20 mouse cellular contexts compared by ENCODE assay signal in the genomic region with DNA sequence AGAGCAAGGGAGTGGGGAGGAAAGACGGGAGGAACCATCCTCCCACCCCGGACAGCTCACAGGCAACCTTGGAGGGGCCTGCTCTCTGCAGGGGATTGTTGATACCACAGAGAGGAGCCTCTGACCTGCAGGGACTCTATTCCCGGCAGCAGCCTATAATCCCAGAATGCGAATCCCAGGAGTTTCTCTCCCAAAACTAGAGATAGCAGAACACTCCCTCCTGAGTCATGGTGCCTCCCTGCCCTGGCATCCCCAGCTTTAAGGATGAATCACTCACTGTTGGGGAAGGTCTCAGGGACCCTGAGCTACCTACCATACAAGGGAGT. TPM values are rescaled to one million over a fixed set of nuclear protein-coding genes. Genes with fewer than 3 reads are reported as not detected.
A peak's percentile ranks its signal among the peaks of the same experiment; 100 is the strongest.
DNase-seq lines count a peak whose midpoint lies in the region; ATAC-seq lines count a peak whose summit lies in the region.
"Had no signal": no experiment of that assay in that cellular context is flagged by ENCODE, and none has a peak within 500 bp of the region (broad histone marks: within the 10 kb centered on the region; RNA-seq: fewer than 3 reads in every experiment).

No protein-coding gene starts in this region.

- H3K36me3 ChIP-seq in heart, embryonic 15.5 days: no peaks in the 10 kb centered on the region
- H3K36me3 ChIP-seq in neural tube, embryonic 12.5 days: no peaks in the 10 kb centered on the region
- H3K36me3 ChIP-seq in stomach, embryonic 15.5 days: no peaks in the 10 kb centered on the region

- peak; percentile 55 to 79 for DNase-seq in adrenal gland, adult (ENCODE audit: inconsistent age in 2 of 2, low spot score in 1 of 2)
- DNase-seq in adrenal gland, postnatal 25 days: no peak
- DNase-seq in heart, adult 18-20 months: no peak
- no peak for DNase-seq in neural tube, embryonic 10.5 days (ENCODE audit: extremely low spot score, low spot score)
- DNase-seq in urinary bladder, adult 2 months (ENCODE audit: low spot score): no peak
- DNase-seq: cerebellum, adult 9-10 months; kidney, adult 8-10 months; left cerebral cortex, postnatal 4 days; right cerebral cortex, postnatal 25 days; thymus, postnatal 4 days had no signal

- peaks cover 18% of the 10 kb centered on the region for H3K4me1 ChIP-seq in heart, embryonic 15.5 days (replicated peaks)
- H3K4me1 ChIP-seq in neural tube, embryonic 12.5 days: peaks cover 60% of the 10 kb centered on the region
- H3K4me1 ChIP-seq in stomach, embryonic 15.5 days: peaks cover 29% of the 10 kb centered on the region
- H3K4me1 ChIP-seq: megakaryocyte, embryonic 14.5 days had no signal

- no peak overlapping the region for H3K9ac ChIP-seq in heart, embryonic 15.5 days
- H3K9ac ChIP-seq in neural tube, embryonic 12.5 days: peak overlapping the region; percentile 26; the same call in 1 of the 2 replicates
- H3K9ac ChIP-seq in stomach, embryonic 15.5 days: no peak overlapping the region
- H3K9ac ChIP-seq: liver, embryonic 14.5 days had no signal

- no peak overlapping the region for H3K4me3 ChIP-seq in heart, embryonic 15.5 days
- no peak overlapping the region for H3K4me3 ChIP-seq in neural tube, embryonic 12.5 days
- H3K4me3 ChIP-seq in stomach, embryonic 15.5 days (replicated peaks): no peak overlapping the region
- H3K4me3 ChIP-seq: megakaryocyte, embryonic 14.5 days had no signal

- 13% methylated on average over 4 of the region's 4 CpGs for WGBS in heart, embryonic 15.5 days
- WGBS in neural tube, embryonic 12.5 days: 27% methylated on average over 4 of the region's 4 CpGs
- WGBS in stomach, embryonic 15.5 days: 10% methylated on average over 4 of the region's 4 CpGs

- no peak for ATAC-seq in heart, embryonic 15.5 days (replicated peaks; ENCODE audit: insufficient number of reproducible peaks, insufficient read depth, low FRiP score, low read depth)
- ATAC-seq in neural tube, embryonic 12.5 days (ENCODE audit: low FRiP score, low read depth): no peak
- no peak for ATAC-seq in stomach, embryonic 15.5 days (ENCODE audit: insufficient read depth, low FRiP score, low read depth)
- ATAC-seq: forebrain, embryonic 14.5 days; hindbrain, postnatal 0 days; lung, postnatal 0 days; midbrain, embryonic 16.5 days had no signal

- H3K27me3 ChIP-seq in heart, embryonic 15.5 days: peaks cover 67% of the 10 kb centered on the region
- H3K27me3 ChIP-seq in neural tube, embryonic 12.5 days (replicated peaks): peaks cover 13% of the 10 kb centered on the region
- H3K27me3 ChIP-seq in stomach, embryonic 15.5 days (replicated peaks): peaks cover 22% of the 10 kb centered on the region

- no peak overlapping the region for H3K27ac ChIP-seq in heart, embryonic 15.5 days
- H3K27ac ChIP-seq in neural tube, embryonic 12.5 days: no peak overlapping the region
- H3K27ac ChIP-seq in stomach, embryonic 15.5 days: peak overlapping the region; percentile 79
- H3K27ac ChIP-seq: hindbrain, postnatal 0 days; liver, embryonic 14.5 days had no signal

- H3K9me3 ChIP-seq in heart, embryonic 15.5 days (replicated peaks): no peaks in the 10 kb centered on the region
- no peaks in the 10 kb centered on the region for H3K9me3 ChIP-seq in neural tube, embryonic 12.5 days
- H3K9me3 ChIP-seq in stomach, embryonic 15.5 days: no peaks in the 10 kb centered on the region
- H3K9me3 ChIP-seq: megakaryocyte, embryonic 14.5 days had no signal

- H3K4me2 ChIP-seq in heart, embryonic 15.5 days: 0 out of 2 replicates have a peak overlapping the region, but pooled peaks have one; percentile 9
- 0 out of 2 replicates have a peak overlapping the region, but pooled peaks have one; percentile 36 for H3K4me2 ChIP-seq in neural tube, embryonic 12.5 days (replicated peaks)
- peak overlapping the region; percentile 29; the same call in 1 of the 2 replicates for H3K4me2 ChIP-seq in stomach, embryonic 15.5 days

RNA-seq across cellular contexts. Expression of a gene that starts 6.1 kb away (rescaled TPM):
- 84.6 and 96.5 TPM in 2 replicates for total RNA-seq in adrenal gland, postnatal 25 days (2021)
- 1.7 and 4.3 TPM in 2 replicates for polyA plus RNA-seq in heart, embryonic 15.5 days (2015; fragmentation: Nextera tagmentation; extraction: Ambion mirVana)
- under 1 TPM; 0.28 to 0.32 TPM for total RNA-seq in heart, adult 18-20 months (2021)
- polyA plus RNA-seq in neural tube, embryonic 12.5 days (2016; fragmentation: Nextera tagmentation; extraction: Ambion mirVana): 16.1 and 17.4 TPM in 2 replicates
- polyA plus RNA-seq in stomach, embryonic 15.5 days (2015; fragmentation: Nextera tagmentation; extraction: Ambion mirVana): 13.6 and 20.4 TPM in 2 replicates
- polyA plus RNA-seq in urinary bladder, adult 2 months (2012; rRNA removed): 25.1 and 28.3 TPM in 2 replicates
- total RNA-seq: CH12.LX had no signal

Comparison
In these comparisons a context has a peak if more than half of its experiments do, and no peak if none do; other contexts are left out.
1. DNase-seq: peak in adrenal gland, adult (2 of 2); none in adrenal gland, postnatal 25 days (single experiment), heart, adult 18-20 months (0 of 2), neural tube, embryonic 10.5 days (single experiment) and urinary bladder, adult 2 months (single experiment).
2. Peak in every context shown above with its lines, with median percentiles within 50 percentile points of each other: H3K4me2 ChIP-seq.